Mouse (Mus musculus) bone marrow, adult 2 months (tissue): Measurements from ENCODE around the gene Ostf1.

Experiments used
- CTCF ChIP-seq: fragments of 200-500 bp; IDR thresholded peaks from 2 replicates; pipeline ENCODE4 v1.5.1; 2011; ENCODE audit warnings: low read length, control low read depth; ENCODE audit not compliant: control insufficient read depth, insufficient read depth
- POLR2A ChIP-seq: fragments of 200-500 bp; IDR thresholded peaks from 2 replicates; pipeline ENCODE4 v1.6.1; 2011; ENCODE audit warnings: low read depth, mild to moderate bottlenecking, control low read depth, low read length, borderline replicate concordance; ENCODE audit not compliant: control insufficient read depth

DNA sequence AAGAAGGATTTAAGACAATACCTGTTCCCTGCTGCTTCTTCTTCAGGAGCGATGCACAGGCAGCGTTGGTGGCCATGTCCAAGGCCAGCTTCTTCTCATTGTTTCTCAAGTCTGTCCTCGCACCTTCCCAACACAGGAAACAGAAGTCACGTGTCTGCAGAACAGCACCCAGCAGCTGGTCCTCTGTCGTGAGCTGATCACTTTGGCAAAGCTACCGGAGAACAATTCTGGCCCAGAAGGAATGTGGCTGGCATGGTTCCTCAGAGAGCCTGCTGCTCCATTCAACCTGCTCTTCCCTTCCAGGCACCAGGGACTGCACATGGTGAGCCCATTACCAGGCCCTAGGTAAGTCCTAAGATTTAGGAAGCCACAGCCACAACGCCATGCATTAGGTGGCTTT, 47.0 kb downstream of the Ostf1 start:
- TF ChIP-seq CTCF (no peak), POLR2A (no peak)
